Comparison of ENCODE assay signal across 26 mouse cellular contexts in the genomic region with DNA sequence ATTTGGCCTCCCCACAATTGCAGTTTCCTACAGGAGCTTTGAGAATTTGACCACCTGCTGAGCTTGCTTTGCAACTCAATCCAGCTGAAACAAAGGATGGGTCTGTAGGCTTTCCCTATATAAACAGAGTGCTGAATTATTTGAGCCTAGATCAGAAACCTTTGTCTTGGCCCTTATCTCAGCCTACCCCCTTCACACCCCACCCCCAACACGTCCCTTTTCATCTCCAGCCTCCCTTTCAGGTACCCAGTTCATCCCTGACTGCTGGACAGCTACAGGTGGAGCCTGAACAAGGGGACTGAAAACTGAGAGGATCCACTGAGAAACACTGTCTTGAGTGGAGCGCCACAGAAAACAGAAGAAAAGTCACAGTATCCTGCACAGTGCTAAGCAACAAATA. TPM values are rescaled to one million over a fixed set of nuclear protein-coding genes. Genes with fewer than 3 reads are reported as not detected.
DNase-seq lines count a peak whose midpoint lies in the region; ATAC-seq and TF ChIP-seq lines count a peak whose summit lies in the region.
"Had no signal": no experiment of that assay in that cellular context is flagged by ENCODE, and none has a peak within 500 bp of the region (broad histone marks: within the 10 kb centered on the region; RNA-seq: fewer than 3 reads in every experiment).

No protein-coding gene starts in this region.

- DNase-seq in ES-CJ7 (ENCODE audit: low read depth, low spot score): peak; percentile 88
- DNase-seq in R1 (ENCODE audit: low read depth, low spot score): peak; percentile 91
- no peak for DNase-seq in left cerebral cortex, adult 9 months (ENCODE audit: low spot score in 2 of 2)
- DNase-seq: adrenal gland, adult 8-10 months; adrenal gland, postnatal 14 days; adrenal gland, postnatal 36 days; cerebellum, adult 11-12 months; cerebellum, adult 2 months; cerebellum, adult 9-10 months; cerebellum, postnatal 10 days; cerebellum, postnatal 25 days; forebrain, postnatal 0 days had no signal

- H3K4me2 ChIP-seq in intestine, embryonic 16.5 days (ENCODE audit: low read depth, low read length): no peak overlapping the region
- no peak overlapping the region for H3K4me2 ChIP-seq in hindbrain, embryonic 13.5 days
- H3K4me2 ChIP-seq: embryonic facial prominence, embryonic 12.5 days; forebrain, embryonic 13.5 days; forebrain, embryonic 15.5 days had no signal

- no peak overlapping the region for H3K9ac ChIP-seq in ES-Bruce4 (ENCODE audit: low read depth, poor library complexity, severe bottlenecking)
- H3K9ac ChIP-seq in intestine, embryonic 16.5 days (ENCODE audit: low read depth, low read length): no peak overlapping the region
- H3K9ac ChIP-seq in hindbrain, embryonic 13.5 days: no peak overlapping the region
- H3K9ac ChIP-seq: embryonic facial prominence, embryonic 12.5 days; forebrain, embryonic 13.5 days; forebrain, embryonic 15.5 days; forebrain, postnatal 0 days had no signal

- no peaks in the 10 kb centered on the region for H3K27me3 ChIP-seq in ES-Bruce4 (ENCODE audit: control insufficient read depth, insufficient read depth, low read length, poor library complexity, severe bottlenecking)
- no peaks in the 10 kb centered on the region for H3K27me3 ChIP-seq in intestine, embryonic 16.5 days (replicated peaks; ENCODE audit: control insufficient read depth, insufficient read depth, low read length)
- H3K27me3 ChIP-seq in hindbrain, embryonic 13.5 days: no peaks in the 10 kb centered on the region
- H3K27me3 ChIP-seq: embryonic facial prominence, embryonic 12.5 days; forebrain, embryonic 13.5 days; forebrain, embryonic 15.5 days; Patski had no signal

- no peaks in the 10 kb centered on the region for H3K36me3 ChIP-seq in ES-Bruce4 (ENCODE audit: control insufficient read depth, insufficient read depth, low read length, poor library complexity, severe bottlenecking)
- H3K36me3 ChIP-seq in intestine, embryonic 16.5 days (ENCODE audit: control insufficient read depth, insufficient read depth, low read length): no peaks in the 10 kb centered on the region
- H3K36me3 ChIP-seq in hindbrain, embryonic 13.5 days: no peaks in the 10 kb centered on the region
- H3K36me3 ChIP-seq: embryonic facial prominence, embryonic 10.5 days; embryonic facial prominence, embryonic 12.5 days; forebrain, embryonic 15.5 days; G1E had no signal

- TF ChIP-seq CTCF in ES-Bruce4 (IDR thresholded peaks at IDR 0.05; ENCODE audit: low read depth, low read length): no peak

- no peak for TF ChIP-seq POLR2A in ES-Bruce4 (IDR thresholded peaks at IDR 0.05; ENCODE audit: insufficient read depth, low read length)

- H3K4me3 ChIP-seq in ES-Bruce4 (ENCODE audit: low read depth, low read length): no peak overlapping the region
- no peak overlapping the region for H3K4me3 ChIP-seq in intestine, embryonic 16.5 days (ENCODE audit: low read length)
- no peak overlapping the region for H3K4me3 ChIP-seq in hindbrain, embryonic 13.5 days
- H3K4me3 ChIP-seq: embryonic facial prominence, embryonic 10.5 days; embryonic facial prominence, embryonic 12.5 days; forebrain, embryonic 13.5 days; forebrain, embryonic 15.5 days had no signal

- TF ChIP-seq EP300 in ES-Bruce4 (IDR thresholded peaks at IDR 0.05; ENCODE audit: insufficient read depth, low read depth, low read length): 0 out of 2 replicates have a peak, but pooled peaks have one; percentile 39

- no peak overlapping the region for H3K27ac ChIP-seq in ES-Bruce4 (ENCODE audit: insufficient read depth, low read length)
- H3K27ac ChIP-seq in intestine, embryonic 16.5 days (ENCODE audit: low read length): no peak overlapping the region
- H3K27ac ChIP-seq in hindbrain, embryonic 13.5 days: no peak overlapping the region
- H3K27ac ChIP-seq: embryonic facial prominence, embryonic 10.5 days; embryonic facial prominence, embryonic 12.5 days; forebrain, embryonic 13.5 days; forebrain, embryonic 15.5 days had no signal

- H3K4me1 ChIP-seq in ES-Bruce4 (ENCODE audit: control insufficient read depth, insufficient read depth, low read length): no peaks in the 10 kb centered on the region
- no peaks in the 10 kb centered on the region for H3K4me1 ChIP-seq in intestine, embryonic 16.5 days (ENCODE audit: control insufficient read depth, insufficient read depth, low read length)
- H3K4me1 ChIP-seq in hindbrain, embryonic 13.5 days (replicated peaks): no peaks in the 10 kb centered on the region
- H3K4me1 ChIP-seq: embryonic facial prominence, embryonic 10.5 days; embryonic facial prominence, embryonic 12.5 days; forebrain, embryonic 13.5 days; forebrain, embryonic 15.5 days had no signal

- peaks cover 32% of the 10 kb centered on the region for H3K9me3 ChIP-seq in ES-Bruce4 (replicated peaks; ENCODE audit: control insufficient read depth, insufficient read depth, low read length, poor library complexity, severe bottlenecking)
- H3K9me3 ChIP-seq in intestine, embryonic 16.5 days (ENCODE audit: control insufficient read depth, low read length): peaks cover 7% of the 10 kb centered on the region
- peaks cover 15% of the 10 kb centered on the region; the same call in 1 of the 2 replicates for H3K9me3 ChIP-seq in hindbrain, embryonic 13.5 days

- ATAC-seq in intestine, embryonic 16.5 days: no peak
- ATAC-seq in hindbrain, embryonic 13.5 days (ENCODE audit: low FRiP score): no peak
- ATAC-seq: forebrain, embryonic 13.5 days; forebrain, embryonic 15.5 days; forebrain, postnatal 0 days; Patski had no signal

- 46% methylated on average over 2 of the region's 2 CpGs for WGBS in intestine, embryonic 16.5 days
- 33% methylated on average over 2 of the region's 2 CpGs for WGBS in hindbrain, embryonic 13.5 days

RNA-seq across cellular contexts. Expression of a gene that starts 10.7 kb away (rescaled TPM):
- polyA plus RNA-seq in ES-Bruce4 (2011; ENCODE audit: insufficient read depth, insufficient read length, low read depth, missing spikeins): not detected in 2 replicates
- polyA plus RNA-seq in intestine, embryonic 16.5 days (2015; fragmentation: Nextera tagmentation; extraction: Ambion mirVana): 0.29 and 0.43 TPM in 2 replicates
- 0.08 TPM in 1 of 2 replicates, not detected in the other for polyA plus RNA-seq in hindbrain, embryonic 13.5 days (2015; fragmentation: Nextera tagmentation; extraction: Ambion mirVana)
- polyA plus RNA-seq: embryonic facial prominence, embryonic 10.5 days; forebrain, embryonic 11.5 days; forebrain, embryonic 13.5 days; forebrain, embryonic 15.5 days; forebrain, postnatal 0 days; G1E had no signal

RNA-seq across cellular contexts. Expression of a gene that starts 15.8 kb away (rescaled TPM):
- 0.76 TPM in 1 of 2 replicates, not detected in the other for polyA plus RNA-seq in ES-Bruce4 (2011; ENCODE audit: insufficient read depth, insufficient read length, low read depth, missing spikeins)
- polyA plus RNA-seq in intestine, embryonic 16.5 days (2015; fragmentation: Nextera tagmentation; extraction: Ambion mirVana): 9.4 and 11.7 TPM in 2 replicates
- 0.10 and 0.16 TPM in 2 replicates for polyA plus RNA-seq in hindbrain, embryonic 13.5 days (2015; fragmentation: Nextera tagmentation; extraction: Ambion mirVana)
- polyA plus RNA-seq: activated CD4-positive, CD25-positive, alpha-beta regulatory T cell, adult 4 months; cortical plate, adult 2 months; embryonic facial prominence, embryonic 10.5 days; forebrain, embryonic 13.5 days; forebrain, postnatal 0 days; G1E had no signal

RNA-seq across cellular contexts. Expression of a gene that starts 49.0 kb away (rescaled TPM):
- polyA plus RNA-seq in ES-Bruce4 (2011; ENCODE audit: insufficient read depth, insufficient read length, low read depth, missing spikeins): not detected in 2 replicates
- 1.8 TPM in 2 replicates for polyA plus RNA-seq in intestine, embryonic 16.5 days (2015; fragmentation: Nextera tagmentation; extraction: Ambion mirVana)
- not detected in 2 replicates for polyA plus RNA-seq in hindbrain, embryonic 13.5 days (2015; fragmentation: Nextera tagmentation; extraction: Ambion mirVana)
- polyA plus RNA-seq: activated CD4-positive, CD25-positive, alpha-beta regulatory T cell, adult 4 months; C2C12; cerebellum, adult 2 months; cortical plate, adult 2 months; embryonic facial prominence, embryonic 10.5 days; embryonic facial prominence, embryonic 14.5 days; forebrain, embryonic 11.5 days; forebrain, embryonic 13.5 days; forebrain, embryonic 15.5 days; forebrain, postnatal 0 days; G1E had no signal

RNA-seq across cellular contexts. Expression of a gene that starts 49.3 kb away (rescaled TPM):
- polyA plus RNA-seq in ES-Bruce4 (2011; ENCODE audit: insufficient read depth, insufficient read length, low read depth, missing spikeins): not detected in 2 replicates
- polyA plus RNA-seq in intestine, embryonic 16.5 days (2015; fragmentation: Nextera tagmentation; extraction: Ambion mirVana): 1.4 and 3.4 TPM in 2 replicates
- 0.14 TPM in 2 replicates for polyA plus RNA-seq in hindbrain, embryonic 13.5 days (2015; fragmentation: Nextera tagmentation; extraction: Ambion mirVana)
- polyA plus RNA-seq: activated CD4-positive, CD25-positive, alpha-beta regulatory T cell, adult 4 months; C2C12; forebrain, embryonic 11.5 days; forebrain, embryonic 13.5 days; G1E had no signal

Comparison
In these comparisons a context has a peak if more than half of its experiments do, and no peak if none do; other contexts are left out.
1. DNase-seq: peak in ES-CJ7 (single experiment) and R1 (single experiment); none in left cerebral cortex, adult 9 months (0 of 2).